Mouse (Mus musculus) midbrain, postnatal 0 days (tissue): ENCODE measurements around the gene Mcrip1. TPM values are rescaled to one million over a fixed set of nuclear protein-coding genes. Genes with fewer than 3 reads are reported as not detected.
A peak's percentile ranks its signal among the peaks of the same experiment; 100 is the strongest.
"Not testable (repeated sequence)": the region's sequence is repeated elsewhere in the genome, so short reads cannot be mapped to it uniquely, and the experiment has no call there.

Source experiments
- ATAC-seq: fragments of 200-750 bp; cut with Nextera tagmentation; 2 replicates; pipeline ENCODE4 v1.8.0; 2017; ENCODE audit warnings: moderate number of reproducible peaks, mild to moderate bottlenecking, moderate TSS enrichment, moderate library complexity; ENCODE audit not compliant: low FRiP score
- DNase-seq: peaks from one replicate; pipeline ENCODE4 v3.0.0-alpha.2; 2015; ENCODE audit warnings: low spot score
- H3K27ac ChIP-seq: fragments of 300-500 bp; sonication (generic); 2 replicates; pipeline ENCODE4 v1.5.1; 2014; ENCODE audit warnings: low read depth, mild to moderate bottlenecking, low read length, mixed read lengths
- H3K27me3 ChIP-seq: fragments of 300-500 bp; sonication (generic); 2 replicates; pipeline ENCODE4 v1.6.1; 2014; ENCODE audit warnings: low read length, control low read depth, mixed read lengths; ENCODE audit not compliant: insufficient read depth
- H3K36me3 ChIP-seq: fragments of 300-500 bp; sonication (generic); 2 replicates; pipeline ENCODE4 v1.6.1; 2014; ENCODE audit warnings: low read length, control low read depth, mixed read lengths; ENCODE audit not compliant: insufficient read depth
- H3K4me1 ChIP-seq: fragments of 300-500 bp; sonication (generic); 2 replicates; pipeline ENCODE4 v1.6.1; 2014; ENCODE audit warnings: mild to moderate bottlenecking, control low read depth, antibody characterized with exemption, low read length, mixed read lengths; ENCODE audit not compliant: insufficient read depth
- H3K4me2 ChIP-seq: fragments of 300-500 bp; sonication (generic); 2 replicates; pipeline ENCODE4 v1.6.1; 2014; ENCODE audit warnings: low read depth, mild to moderate bottlenecking, low read length, mixed read lengths; ENCODE audit not compliant: poor library complexity, severe bottlenecking
- H3K4me3 ChIP-seq: fragments of 300-500 bp; sonication (generic); 2 replicates; pipeline ENCODE4 v1.5.1; 2014; ENCODE audit warnings: low read depth, mild to moderate bottlenecking, low read length, moderate library complexity
- H3K9ac ChIP-seq: fragments of 300-500 bp; sonication (generic); replicated peaks from 2 replicates; pipeline ENCODE4 v1.6.1; 2014; ENCODE audit warnings: mild to moderate bottlenecking, low read length, moderate library complexity, mixed read lengths; ENCODE audit not compliant: poor library complexity, severe bottlenecking
- H3K9me3 ChIP-seq: fragments of 300-500 bp; sonication (generic); 2 replicates; pipeline ENCODE4 v1.6.1; 2016; ENCODE audit warnings: low read length, control low read depth
- CTCF ChIP-seq: IDR thresholded peaks from 2 replicates; pipeline ENCODE4 v1.5.1; 2016; ENCODE audit warnings: antibody characterized with exemption, mild to moderate bottlenecking
- WGBS: fragments of 180-500 bp; shearing (Covaris S2); extraction: QIAGEN DNeasy Blood & Tissue Kit; methylation state at CpG from one replicate; pipeline ENCODE4 v1.1.7; 2014; 5-methylcytosine and 5-hydroxymethylcytosine counted together
- polyA plus RNA-seq: library from polyadenylated mRNA; unstranded; fragments of >200 nt; fragmentation: Nextera tagmentation; extraction: Ambion mirVana; gene quantifications from 2 replicates; pipeline ENCODE4 v1.2.1, GENCODE M21; 2015
- total RNA-seq: library from RNA; depleted of rRNA; stranded (reverse); fragments of >200 nt; gene quantifications from 2 replicates; pipeline ENCODE4 v1.2.3, GENCODE M21; 2014

Gene Mcrip1
- total and polyA plus RNA-seq, 2 experiments from 2014 or later, result 138 to 243 TPM

DNA sequence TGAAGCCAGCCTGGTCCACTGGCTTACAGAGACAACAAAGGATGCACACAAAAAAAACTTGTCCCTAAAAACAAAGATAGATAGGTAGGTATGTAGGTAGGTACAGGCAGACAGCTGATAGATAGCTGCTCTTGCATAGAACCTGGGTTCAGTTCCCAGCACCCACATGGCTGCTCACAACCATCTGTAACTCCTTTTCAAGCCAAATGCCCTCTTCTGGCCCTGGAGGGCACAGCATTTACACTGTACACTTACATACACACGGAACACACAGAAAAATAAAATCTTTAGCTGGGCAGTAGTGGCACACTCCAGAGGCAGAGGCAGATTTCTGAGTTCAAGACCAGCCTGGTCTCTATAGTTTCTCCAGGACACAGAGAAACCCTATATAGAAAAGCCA is 34.4 kb upstream of the Mcrip1 start:
- Histone ChIP-seq H3K9me3 (no peaks in the 10 kb centered on the region), H3K4me2 (no peak overlapping the region), H3K4me3 (no peak overlapping the region), H3K27me3 (no peaks in the 10 kb centered on the region), H3K9ac (no peak overlapping the region), H3K4me1 (peaks cover 5% of the 10 kb centered on the region), H3K36me3 (peaks cover 34% of the 10 kb centered on the region), H3K27ac (no peak overlapping the region)
- no peak for TF ChIP-seq CTCF
- DNase-seq (no peak), ATAC-seq (no peak)
- WGBS, result 96% methylated on average over 1 of the region's 1 CpGs

DNA sequence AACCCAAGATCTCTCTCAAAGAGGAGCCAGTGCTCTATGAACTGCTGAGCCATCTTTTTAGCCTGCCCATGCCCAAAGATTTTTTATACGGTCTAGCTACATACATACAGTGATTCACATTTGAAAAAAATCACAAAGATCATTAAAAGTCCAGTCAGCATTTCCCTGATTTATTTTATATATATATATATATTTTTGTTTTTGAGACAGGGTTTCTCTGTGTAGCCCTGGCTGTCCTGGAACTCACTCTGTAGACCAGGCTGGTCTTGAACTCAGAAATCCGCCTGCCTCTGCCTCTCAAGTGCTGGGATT is 33.4 kb upstream of the Mcrip1 start:
- not testable (repeated sequence) for H3K27me3 ChIP-seq, DNase-seq, ATAC-seq, H3K4me2 ChIP-seq, H3K4me3 ChIP-seq, H3K4me1 ChIP-seq, H3K27ac ChIP-seq, H3K9ac ChIP-seq, H3K9me3 ChIP-seq
- WGBS, result 88% methylated on average over 2 of the region's 2 CpGs
- H3K36me3 ChIP-seq, result peaks cover 37% of the 10 kb centered on the region

DNA sequence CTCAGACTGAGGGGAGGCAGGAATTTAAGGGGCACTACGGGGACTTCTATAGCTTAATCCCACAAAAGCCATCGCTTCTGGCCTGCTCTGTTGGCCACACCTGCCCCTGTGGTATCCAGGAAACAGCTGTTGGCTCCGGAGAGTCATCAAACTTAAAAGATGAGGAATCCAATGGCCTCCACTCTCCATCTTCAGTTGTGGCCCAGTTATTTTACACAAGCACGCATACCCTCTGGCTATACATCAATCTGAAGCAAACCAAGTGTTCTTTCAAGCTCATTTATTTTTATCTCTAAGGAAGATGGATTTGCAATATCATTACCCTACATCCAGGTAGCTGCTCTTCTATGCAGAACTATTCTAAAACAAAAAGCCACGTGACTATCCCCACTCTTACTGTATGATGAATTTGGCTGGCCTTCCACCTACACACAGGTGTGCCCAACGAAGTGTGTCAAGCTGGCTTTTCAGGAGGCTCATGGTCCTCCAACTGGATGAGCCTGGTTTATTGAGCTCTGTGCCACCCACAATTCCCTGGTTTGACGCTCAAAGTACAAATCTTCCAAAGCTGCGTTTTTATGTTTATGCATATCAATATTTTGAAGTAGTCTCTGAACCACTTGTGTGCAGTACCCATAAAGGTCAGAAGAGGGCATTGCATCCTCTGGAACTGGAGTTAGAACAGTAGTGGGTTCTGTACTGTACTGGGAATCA is 32.9 kb upstream of the Mcrip1 start:
- WGBS, result 67% methylated on average over 8 of the region's 8 CpGs
- H3K36me3 ChIP-seq, result peaks cover 39% of the 10 kb centered on the region
- DNase-seq, result no peak

DNA sequence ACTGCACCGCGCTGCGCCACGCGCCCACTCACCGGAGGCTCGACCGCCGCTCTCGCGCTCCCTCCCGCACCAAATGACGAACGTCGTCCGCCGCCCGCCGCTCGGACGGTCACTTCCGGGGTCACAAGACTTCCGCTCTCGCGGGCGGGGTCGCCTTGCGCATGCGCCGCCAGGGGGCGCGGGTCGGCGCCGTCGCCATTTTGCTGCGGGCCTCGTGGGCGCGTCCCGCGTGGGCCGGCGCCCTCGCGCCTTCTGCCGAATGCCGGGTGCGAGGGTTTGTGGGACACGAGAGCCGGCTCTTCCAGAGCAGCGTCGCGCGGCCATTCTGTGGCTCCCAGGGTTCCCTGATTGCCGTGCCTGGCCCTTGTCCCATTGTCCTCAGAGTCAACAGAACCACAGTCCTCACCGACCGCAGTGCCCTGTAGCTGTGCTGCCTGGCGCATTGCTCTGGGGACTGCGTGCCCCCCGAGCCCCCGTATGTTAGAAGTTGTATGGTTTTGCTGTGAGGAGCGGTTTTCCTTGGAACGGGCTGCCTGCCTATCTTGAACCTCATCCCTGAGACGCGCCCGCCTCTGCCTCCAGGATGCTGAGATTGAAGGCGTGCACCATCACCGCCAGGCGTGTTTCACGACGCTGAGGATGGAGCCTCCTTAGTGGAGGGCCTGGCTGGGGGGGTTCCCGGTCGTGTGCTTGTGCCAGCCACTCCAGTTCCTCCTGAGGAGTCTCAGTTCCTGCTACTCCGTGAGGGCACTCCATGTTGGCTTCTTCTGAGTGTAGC is 32.2 kb upstream of the Mcrip1 start, which contains the start of gene Arhgdia:
TSS of gene Arhgdia (minus strand) at position 135 of the 778 bp plus-strand sequence.
- ATAC-seq (peak; percentile 75), DNase-seq (peak; percentile 90)
- WGBS, result 5% methylated on average over 53 of the region's 75 CpGs
- Histone ChIP-seq H3K9me3 (no peaks in the 10 kb centered on the region), H3K27me3 (no peaks in the 10 kb centered on the region), H3K27ac (peak within 1 kb of the TSS; percentile 96), H3K4me2 (peak within 1 kb of the TSS; percentile 95), H3K9ac (peak within 1 kb of the TSS; percentile 95), H3K4me1 (peaks cover 5% of the 10 kb centered on the region), H3K36me3 (peaks cover 38% of the 10 kb centered on the region), H3K4me3 (peak within 1 kb of the TSS; percentile 96)
- peak; percentile 60 for TF ChIP-seq CTCF

More for the DNA sequence above, 32.9 kb upstream of the Mcrip1 start:
- Histone ChIP-seq H3K9me3 (no peaks in the 10 kb centered on the region), H3K4me3 (peak overlapping the region; percentile 96), H3K27ac (peak overlapping the region; percentile 96), H3K4me2 (peak overlapping the region; percentile 95), H3K9ac (peak overlapping the region; percentile 95), H3K4me1 (peaks cover 5% of the 10 kb centered on the region), H3K27me3 (no peaks in the 10 kb centered on the region)
- peak; percentile 64 for TF ChIP-seq CTCF
- ATAC-seq, result no peak

DNA sequence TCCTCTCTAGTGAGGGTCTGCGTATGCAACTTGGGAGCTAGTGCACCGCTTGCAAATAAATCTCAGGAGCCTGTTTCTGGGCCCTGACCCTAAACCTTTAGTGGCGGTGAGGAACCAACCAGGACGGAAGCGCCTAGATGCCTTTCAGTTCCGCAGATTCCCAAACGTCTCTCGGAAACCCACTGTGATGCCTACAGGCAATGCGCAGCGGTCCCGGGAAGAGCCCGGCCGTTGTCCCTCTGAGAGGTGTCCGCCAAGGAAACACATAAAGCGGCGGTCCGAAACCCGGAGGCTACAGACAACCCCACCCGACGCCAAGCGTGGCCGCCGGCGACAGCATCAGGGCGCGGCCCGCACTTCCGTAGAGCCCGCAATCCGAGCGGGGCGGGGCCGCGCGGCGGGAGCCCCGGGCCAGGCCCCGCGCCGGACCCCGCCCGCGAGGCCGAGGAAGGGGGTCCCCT is 31.4 kb upstream of the Mcrip1 start:
- under 1% methylated on average over 41 of the region's 44 CpGs for WGBS
- H3K9me3 ChIP-seq, result no peaks in the 10 kb centered on the region
- TF ChIP-seq CTCF, result no peak
- H3K9ac ChIP-seq, result peak overlapping the region; percentile 95
- peak overlapping the region; percentile 96 for H3K4me3 ChIP-seq
- H3K27me3 ChIP-seq, result no peaks in the 10 kb centered on the region
- H3K4me2 ChIP-seq, result peak overlapping the region; percentile 95
- H3K36me3 ChIP-seq, result peaks cover 31% of the 10 kb centered on the region
- peak overlapping the region; percentile 96 for H3K27ac ChIP-seq
- ATAC-seq (peak; percentile 15; the same call in 1 of the 2 replicates), DNase-seq (peak; percentile 23)
- peaks cover 5% of the 10 kb centered on the region for H3K4me1 ChIP-seq

DNA sequence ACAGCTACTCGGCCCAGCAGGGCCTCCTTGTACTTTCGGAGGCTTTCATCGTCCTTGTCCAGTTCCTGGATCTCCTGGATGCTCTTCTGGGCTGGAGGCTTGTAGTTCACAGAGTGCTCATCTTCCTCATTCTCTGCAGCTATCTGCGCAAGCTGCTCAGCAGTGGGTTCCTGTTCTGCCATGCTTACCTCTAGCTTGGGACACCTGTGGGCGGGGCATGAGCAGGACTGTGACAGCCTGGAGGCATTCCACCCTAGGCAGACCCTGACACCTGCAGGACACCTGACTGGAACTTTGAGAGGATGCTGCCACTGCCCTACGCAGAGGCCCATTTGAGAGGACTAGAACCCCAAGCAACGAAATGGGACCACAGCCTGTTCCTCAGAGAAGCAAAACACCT is 30.7 kb upstream of the Mcrip1 start:
- ATAC-seq (no peak), DNase-seq (no peak)
- Histone ChIP-seq H3K27me3 (no peaks in the 10 kb centered on the region), H3K36me3 (peaks cover 26% of the 10 kb centered on the region), H3K27ac (peak overlapping the region; percentile 96), H3K4me1 (peaks cover 5% of the 10 kb centered on the region), H3K9me3 (no peaks in the 10 kb centered on the region), H3K4me3 (peak overlapping the region; percentile 96), H3K4me2 (peak overlapping the region; percentile 95), H3K9ac (peak overlapping the region; percentile 95)
- TF ChIP-seq CTCF, result no peak
- 64% methylated on average over 7 of the region's 7 CpGs for WGBS
